Mouse (Mus musculus): ENCODE results near the gene Wdr20. TPM values are rescaled to one million over a fixed set of nuclear protein-coding genes. Genes with fewer than 3 reads are reported as not detected.

Gene Wdr20
- polyA plus RNA-seq, 1 experiment = 31.7 TPM

- Histone ChIP-seq H3K4me1 (replicated peaks; ENCODE audit: control insufficient read depth, insufficient read depth, low read length) (peaks cover 5% of the 10 kb centered on the region; the same call in 1 of the 2 replicates), H3K36me3 (ENCODE audit: control insufficient read depth, insufficient read depth, low read length) (peaks cover 9% of the 10 kb centered on the region; the same call in 1 of the 2 replicates), H3K27ac (ENCODE audit: control insufficient read depth, insufficient read depth, low read length) (no peak overlapping the region), H3K4me3 (ENCODE audit: control insufficient read depth, insufficient read depth, low read length) (no peak overlapping the region), H3K27me3 (ENCODE audit: control insufficient read depth, insufficient read depth, low read length) (no peaks in the 10 kb centered on the region)
- WGBS = 95% methylated on average over 10 of the region's 10 CpGs
- no peak for DNase-seq
- TF ChIP-seq CTCF (IDR thresholded peaks at IDR 0.05; ENCODE audit: borderline replicate concordance, control insufficient read depth, extremely low read depth, insufficient read depth, low read length, poor library complexity) = no peak
- TF ChIP-seq POLR2A (IDR thresholded peaks at IDR 0.05; ENCODE audit: control insufficient read depth, extremely low read depth, insufficient read depth, low read length, poor library complexity) = no peak
Measured at GRCm38 (mm10) chr12:110797842-110798431, 60.2 kb downstream of the Wdr20 start.

- WGBS = over 99% methylated on average over 4 of the region's 4 CpGs
- TF ChIP-seq CTCF (IDR thresholded peaks at IDR 0.05; ENCODE audit: borderline replicate concordance, control insufficient read depth, extremely low read depth, insufficient read depth, low read length, poor library complexity) (no peak), POLR2A (IDR thresholded peaks at IDR 0.05; ENCODE audit: control insufficient read depth, extremely low read depth, insufficient read depth, low read length, poor library complexity) (no peak)
- Histone ChIP-seq H3K27me3 (ENCODE audit: control insufficient read depth, insufficient read depth, low read length) (no peaks in the 10 kb centered on the region), H3K4me3 (ENCODE audit: control insufficient read depth, insufficient read depth, low read length) (no peak overlapping the region), H3K27ac (ENCODE audit: control insufficient read depth, insufficient read depth, low read length) (no peak overlapping the region), H3K4me1 (replicated peaks; ENCODE audit: control insufficient read depth, insufficient read depth, low read length) (peaks cover 5% of the 10 kb centered on the region; the same call in 1 of the 2 replicates), H3K36me3 (ENCODE audit: control insufficient read depth, insufficient read depth, low read length) (no peaks in the 10 kb centered on the region)
- no peak for DNase-seq
Measured at GRCm38 (mm10) chr12:110799226-110799625, 61.5 kb downstream of the Wdr20 start.

DNA sequence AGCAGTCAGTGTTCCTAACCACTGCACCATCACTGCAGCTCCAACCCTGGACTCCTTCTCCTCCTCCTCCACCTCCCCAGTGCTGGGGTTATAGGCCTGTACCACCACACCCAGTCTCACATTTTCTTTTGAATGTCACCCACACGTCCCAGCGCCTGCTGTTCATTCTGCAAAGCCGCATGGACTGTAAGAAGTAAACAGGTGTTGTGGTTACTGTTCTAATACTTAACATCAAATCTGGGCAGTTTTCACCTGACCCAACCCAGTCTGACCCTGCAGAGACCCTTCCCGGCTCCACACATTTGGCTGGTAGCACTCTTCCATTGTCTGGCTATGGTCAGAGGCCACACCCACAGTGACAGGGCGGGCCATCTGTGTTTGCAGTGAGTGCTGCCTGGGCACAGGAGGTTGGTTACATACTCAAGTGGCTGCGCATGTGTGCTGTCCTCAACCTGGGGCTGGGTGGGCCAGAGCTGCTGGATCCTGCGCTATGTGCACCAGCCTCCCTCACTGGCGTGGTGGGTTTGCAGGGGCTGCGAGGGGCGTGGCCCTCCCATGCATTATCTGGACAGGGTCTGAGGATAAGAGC lies 64.2 kb downstream of the Wdr20 start:
- TF ChIP-seq POLR2A (IDR thresholded peaks at IDR 0.05; ENCODE audit: control insufficient read depth, extremely low read depth, insufficient read depth, low read length, poor library complexity) (no peak), CTCF (IDR thresholded peaks at IDR 0.05; ENCODE audit: borderline replicate concordance, control insufficient read depth, extremely low read depth, insufficient read depth, low read length, poor library complexity) (no peak)
- Histone ChIP-seq H3K4me1 (replicated peaks; ENCODE audit: control insufficient read depth, insufficient read depth, low read length) (no peaks in the 10 kb centered on the region), H3K36me3 (ENCODE audit: control insufficient read depth, insufficient read depth, low read length) (no peaks in the 10 kb centered on the region), H3K4me3 (ENCODE audit: control insufficient read depth, insufficient read depth, low read length) (no peak overlapping the region), H3K27me3 (ENCODE audit: control insufficient read depth, insufficient read depth, low read length) (no peaks in the 10 kb centered on the region), H3K27ac (ENCODE audit: control insufficient read depth, insufficient read depth, low read length) (no peak overlapping the region)
- no peak for DNase-seq
- WGBS = 98% methylated on average over 10 of the region's 10 CpGs

DNA sequence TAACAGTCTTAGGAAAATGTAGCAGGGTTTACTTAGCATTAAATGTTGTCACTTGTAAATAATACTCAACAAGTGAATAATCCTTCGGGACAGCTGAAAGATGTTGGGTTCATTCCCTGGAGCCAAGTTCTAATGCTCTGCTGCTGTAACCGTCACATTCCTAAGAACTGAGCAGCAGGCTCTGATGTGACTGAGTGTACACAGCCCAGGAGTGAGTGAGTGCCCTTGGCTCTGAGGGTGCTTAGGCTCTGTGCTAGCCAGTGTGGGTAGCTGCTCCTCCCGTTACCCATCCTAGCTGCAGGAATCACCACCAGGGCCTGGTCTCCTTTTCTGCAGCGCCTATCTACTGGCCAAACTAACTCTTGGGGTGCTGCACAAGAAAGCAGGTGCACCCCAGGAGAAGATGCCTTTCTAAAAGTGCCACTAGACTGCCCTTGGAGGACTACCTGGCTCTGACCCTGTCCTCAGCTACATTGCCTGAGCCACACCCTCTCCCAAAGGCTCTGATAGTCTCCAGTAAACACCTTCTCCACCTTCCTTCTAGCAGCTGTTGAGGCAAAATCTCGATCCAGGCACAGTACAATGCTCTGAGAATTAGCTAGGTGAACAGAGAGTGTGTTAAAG lies 65.0 kb downstream of the Wdr20 start:
- WGBS = 96% methylated on average over 5 of the region's 5 CpGs
- no peak overlapping the region for H3K4me3 ChIP-seq (ENCODE audit: control insufficient read depth, insufficient read depth, low read length)
- no peaks in the 10 kb centered on the region for H3K27me3 ChIP-seq (ENCODE audit: control insufficient read depth, insufficient read depth, low read length)
- no peak for TF ChIP-seq POLR2A (IDR thresholded peaks at IDR 0.05; ENCODE audit: control insufficient read depth, extremely low read depth, insufficient read depth, low read length, poor library complexity)
- no peak for TF ChIP-seq CTCF (IDR thresholded peaks at IDR 0.05; ENCODE audit: borderline replicate concordance, control insufficient read depth, extremely low read depth, insufficient read depth, low read length, poor library complexity)
- no peaks in the 10 kb centered on the region for H3K36me3 ChIP-seq (ENCODE audit: control insufficient read depth, insufficient read depth, low read length)
- no peak for DNase-seq
- H3K27ac ChIP-seq (ENCODE audit: control insufficient read depth, insufficient read depth, low read length) = no peak overlapping the region
- no peaks in the 10 kb centered on the region for H3K4me1 ChIP-seq (replicated peaks; ENCODE audit: control insufficient read depth, insufficient read depth, low read length)

- Histone ChIP-seq H3K4me3 (ENCODE audit: control insufficient read depth, insufficient read depth, low read length) (no peak overlapping the region), H3K27ac (ENCODE audit: control insufficient read depth, insufficient read depth, low read length) (no peak overlapping the region), H3K4me1 (replicated peaks; ENCODE audit: control insufficient read depth, insufficient read depth, low read length) (no peaks in the 10 kb centered on the region), H3K27me3 (ENCODE audit: control insufficient read depth, insufficient read depth, low read length) (no peaks in the 10 kb centered on the region), H3K36me3 (ENCODE audit: control insufficient read depth, insufficient read depth, low read length) (no peaks in the 10 kb centered on the region)
- DNase-seq = no peak
- WGBS = 97% methylated on average over 10 of the region's 10 CpGs
- TF ChIP-seq POLR2A (IDR thresholded peaks at IDR 0.05; ENCODE audit: control insufficient read depth, extremely low read depth, insufficient read depth, low read length, poor library complexity) (no peak), CTCF (IDR thresholded peaks at IDR 0.05; ENCODE audit: borderline replicate concordance, control insufficient read depth, extremely low read depth, insufficient read depth, low read length, poor library complexity) (no peak)
Measured at GRCm38 (mm10) chr12:110804261-110804660, 66.5 kb downstream of the Wdr20 start.

DNA sequence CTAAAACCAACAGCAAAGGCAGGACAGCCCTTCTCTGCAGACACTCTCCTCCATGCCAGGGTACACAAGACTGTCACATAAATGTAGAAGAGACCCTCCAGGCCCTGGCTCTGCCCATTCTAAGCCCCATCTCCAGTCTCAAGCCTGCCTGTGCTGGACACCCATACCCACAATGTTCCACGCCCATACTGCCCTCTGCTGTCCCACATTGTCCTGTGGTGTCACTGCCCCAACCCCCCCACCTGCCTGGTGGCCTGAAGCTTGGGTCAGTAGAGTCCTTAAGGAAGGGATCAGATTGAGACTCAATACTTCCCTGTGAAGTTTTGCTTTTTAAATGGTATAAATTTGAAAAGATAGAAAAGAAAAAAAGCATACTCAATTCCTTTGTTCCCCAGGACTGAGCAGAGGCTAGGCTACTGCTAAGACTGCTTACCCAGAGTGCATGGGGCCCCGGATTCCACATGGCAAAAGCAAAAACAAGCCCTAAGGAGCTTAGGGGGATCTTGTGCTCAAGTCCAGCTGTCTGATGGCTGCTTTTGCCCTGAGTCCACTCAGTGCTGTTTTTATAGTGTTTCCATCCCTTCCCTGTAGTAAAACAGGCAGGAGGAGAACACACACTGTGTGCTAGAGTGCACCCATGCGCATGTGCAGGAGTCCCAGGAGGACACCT lies 68.7 kb downstream of the Wdr20 start:
- no peak overlapping the region for H3K4me3 ChIP-seq (ENCODE audit: control insufficient read depth, insufficient read depth, low read length)
- no peaks in the 10 kb centered on the region for H3K27me3 ChIP-seq (ENCODE audit: control insufficient read depth, insufficient read depth, low read length)
- H3K27ac ChIP-seq (ENCODE audit: control insufficient read depth, insufficient read depth, low read length) = no peak overlapping the region
- no peak for TF ChIP-seq POLR2A (IDR thresholded peaks at IDR 0.05; ENCODE audit: control insufficient read depth, extremely low read depth, insufficient read depth, low read length, poor library complexity)
- TF ChIP-seq CTCF (IDR thresholded peaks at IDR 0.05; ENCODE audit: borderline replicate concordance, control insufficient read depth, extremely low read depth, insufficient read depth, low read length, poor library complexity) = no peak
- no peaks in the 10 kb centered on the region for H3K36me3 ChIP-seq (ENCODE audit: control insufficient read depth, insufficient read depth, low read length)
- 97% methylated on average over 3 of the region's 3 CpGs for WGBS
- no peaks in the 10 kb centered on the region for H3K4me1 ChIP-seq (replicated peaks; ENCODE audit: control insufficient read depth, insufficient read depth, low read length)
- no peak for DNase-seq

All from thymus, adult 2 months (tissue).